Mouse (Mus musculus): ENCODE measurements at regions not wholly inside any gene's neighbourhood (a gene's known extent, or its start where the extent isn't known, plus 50 kb on each side); places are given as distances from the start of the nearest gene placed in this dataset.
A peak's percentile ranks its signal among the peaks of the same experiment; 100 is the strongest.

DNA sequence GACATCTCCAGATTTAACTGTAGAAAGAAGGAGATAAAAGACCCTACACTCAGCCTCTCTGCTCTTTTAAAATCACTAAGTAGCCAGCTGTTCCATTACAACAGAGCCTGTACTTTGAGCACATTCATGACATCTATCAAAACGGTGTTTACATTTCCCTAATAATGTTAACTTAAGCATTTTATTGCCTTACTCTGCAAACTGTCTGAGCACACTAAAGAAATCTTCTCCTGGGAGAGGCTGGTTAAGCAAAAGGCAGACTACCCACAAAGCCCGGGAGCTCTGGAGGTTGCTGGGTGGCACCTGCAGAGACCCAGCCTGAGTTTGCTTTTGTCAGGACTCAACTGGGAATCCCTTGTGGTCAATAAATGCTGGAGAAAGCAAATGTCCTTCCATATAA lies 567.5 kb upstream of the Negr1 start:
- no peak for DNase-seq

DNA sequence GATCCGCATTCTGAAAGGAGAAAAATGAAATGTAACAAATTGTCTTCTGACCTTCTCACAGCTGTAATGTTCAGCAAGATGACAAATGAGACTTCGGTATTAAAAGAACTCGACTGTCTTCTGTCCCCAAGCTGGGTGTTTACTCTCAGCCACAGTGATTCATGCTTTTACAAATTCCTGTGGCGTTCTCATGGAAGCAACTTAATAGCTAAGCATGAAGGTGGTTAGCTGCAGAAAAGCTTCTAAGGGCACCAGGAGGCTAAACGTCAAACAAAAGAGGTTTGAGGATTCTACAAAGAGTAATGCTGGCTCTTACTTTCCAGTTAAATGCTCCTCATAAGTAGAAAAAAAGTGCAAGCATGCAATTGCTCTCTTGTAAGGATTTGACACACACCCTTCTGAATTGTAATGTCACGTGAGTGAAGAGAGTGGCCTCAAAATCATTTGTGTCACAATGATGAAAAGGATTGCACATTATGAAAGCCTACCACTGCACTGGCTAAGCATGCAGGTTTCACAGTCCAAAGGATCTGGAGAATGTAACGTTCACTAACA lies 543.8 kb upstream of the Negr1 start:
- no peak for DNase-seq

DNA sequence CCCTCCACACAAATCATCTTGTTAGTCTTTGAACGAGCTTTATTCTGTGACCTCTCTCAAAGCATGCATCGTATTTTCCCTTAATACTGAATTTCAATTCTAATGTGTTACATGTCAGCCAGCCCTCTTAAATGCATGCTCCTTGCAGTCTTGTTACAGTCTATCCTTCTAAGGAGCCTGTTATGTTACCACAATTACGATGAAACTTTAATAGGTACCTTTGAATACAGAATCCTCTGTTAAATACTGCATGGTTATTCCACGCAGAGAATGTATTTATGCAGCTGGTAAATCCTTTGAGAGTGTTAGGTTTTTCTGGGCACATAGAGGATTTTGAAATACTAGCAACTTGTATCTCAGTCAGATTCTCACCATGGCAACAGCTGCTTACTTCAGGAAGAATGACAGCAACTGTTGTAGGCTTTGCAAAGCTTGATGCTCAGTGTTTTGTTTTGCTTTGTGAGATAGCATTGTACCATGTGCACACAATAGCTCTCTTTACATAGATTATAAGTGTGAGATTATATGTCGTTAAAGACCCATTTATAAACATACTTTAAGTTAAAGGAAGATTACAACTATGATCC lies 532.9 kb upstream of the Negr1 start:
- no peak for DNase-seq

DNA sequence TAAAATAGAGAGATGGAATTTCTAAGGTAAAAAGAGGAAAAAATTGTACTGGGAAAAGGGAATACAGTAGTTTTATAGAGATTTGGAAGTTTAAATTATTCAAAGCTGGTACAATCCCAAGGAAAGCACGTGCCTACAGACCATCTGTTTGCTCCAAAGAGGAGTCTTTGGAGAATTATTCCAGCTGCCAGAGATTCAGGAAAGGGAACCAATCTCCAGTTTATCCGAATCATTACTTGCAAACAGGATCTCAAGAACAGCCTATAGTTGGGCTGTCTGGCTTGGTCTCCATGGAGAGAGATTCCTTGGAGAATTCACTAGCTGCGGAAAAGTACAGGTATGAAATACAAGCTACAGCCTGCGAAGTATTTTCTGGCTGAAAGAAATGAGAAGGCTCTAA lies 491.3 kb upstream of the Negr1 start:
- DNase-seq: no peak

DNA sequence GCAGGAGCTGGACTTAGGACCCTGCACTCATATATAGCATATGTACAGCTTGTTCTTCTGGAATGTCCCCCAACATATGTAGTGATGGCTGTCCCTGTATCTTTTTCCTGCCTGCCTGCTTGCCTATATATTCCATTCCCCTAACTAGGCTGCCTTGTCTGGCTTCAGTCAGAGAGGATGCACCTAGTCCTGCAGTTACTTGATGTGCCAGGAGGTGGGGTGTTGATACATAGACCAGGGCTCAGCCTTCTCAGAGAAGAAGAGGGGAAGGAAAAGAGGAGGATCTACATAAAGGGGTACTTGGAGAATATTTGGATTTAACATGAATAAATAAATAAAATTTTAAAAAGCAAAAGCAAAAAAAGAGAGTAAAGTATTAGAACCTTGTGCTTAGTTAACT lies 479.3 kb upstream of the Negr1 start:
- no peak for DNase-seq

DNA sequence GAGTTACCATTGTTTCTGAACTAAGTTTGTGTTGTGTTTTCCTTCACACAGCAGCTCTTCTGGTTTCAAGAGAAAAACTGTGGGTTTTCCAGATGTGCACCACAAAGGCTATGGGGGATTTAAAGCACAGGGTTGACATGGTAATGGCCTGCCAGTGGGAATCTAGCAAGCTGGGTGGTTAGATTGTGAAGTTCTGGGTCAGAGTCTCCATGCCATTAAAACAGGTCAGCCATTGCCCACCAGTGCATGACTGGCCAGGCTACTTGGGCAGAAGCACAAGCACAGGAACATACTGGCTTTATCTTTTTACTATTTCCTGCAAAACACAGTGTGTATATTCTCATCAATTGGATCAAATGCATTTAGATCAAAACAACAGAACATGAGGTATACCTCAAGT lies 467.9 kb upstream of the Negr1 start:
- DNase-seq: no peak

DNA sequence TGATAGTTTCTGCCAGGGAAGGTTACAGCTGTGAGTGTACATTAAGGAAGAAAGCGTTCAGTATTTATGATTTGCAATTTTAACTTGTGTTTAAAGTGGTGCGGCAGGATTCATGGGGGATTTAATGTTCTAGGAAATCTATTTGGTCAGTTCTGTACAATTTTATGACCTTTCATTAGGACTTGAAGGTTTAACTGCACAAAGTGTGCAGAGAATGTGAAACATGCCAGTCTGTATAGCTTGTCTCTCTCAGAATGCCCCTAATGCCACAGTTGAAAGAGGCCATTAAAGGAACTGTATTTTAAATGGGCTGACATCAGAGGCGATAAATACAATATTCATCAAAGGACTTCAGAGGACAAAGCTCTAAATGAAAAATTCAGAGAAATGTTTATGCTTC lies 466.6 kb upstream of the Negr1 start:
- DNase-seq: no peak

DNA sequence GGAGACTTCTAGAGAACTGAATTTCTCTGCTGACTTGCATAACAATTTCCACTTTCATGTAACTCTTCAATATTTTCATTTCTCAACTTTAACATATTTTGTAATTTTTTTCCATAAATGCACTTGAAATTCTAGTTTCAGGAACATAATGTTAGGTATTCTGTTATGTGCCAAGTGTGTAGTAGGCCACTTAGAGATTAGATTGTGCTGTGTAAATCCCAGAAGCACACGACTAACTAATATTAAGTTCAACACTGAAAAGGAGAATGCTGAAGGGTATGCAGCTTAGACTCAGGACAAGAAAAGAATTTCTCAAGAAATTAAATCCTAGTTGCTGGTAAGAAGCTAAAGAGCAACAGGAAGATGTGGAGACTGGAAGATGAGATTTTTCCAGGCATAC lies 455.8 kb upstream of the Negr1 start:
- no peak for DNase-seq

DNA sequence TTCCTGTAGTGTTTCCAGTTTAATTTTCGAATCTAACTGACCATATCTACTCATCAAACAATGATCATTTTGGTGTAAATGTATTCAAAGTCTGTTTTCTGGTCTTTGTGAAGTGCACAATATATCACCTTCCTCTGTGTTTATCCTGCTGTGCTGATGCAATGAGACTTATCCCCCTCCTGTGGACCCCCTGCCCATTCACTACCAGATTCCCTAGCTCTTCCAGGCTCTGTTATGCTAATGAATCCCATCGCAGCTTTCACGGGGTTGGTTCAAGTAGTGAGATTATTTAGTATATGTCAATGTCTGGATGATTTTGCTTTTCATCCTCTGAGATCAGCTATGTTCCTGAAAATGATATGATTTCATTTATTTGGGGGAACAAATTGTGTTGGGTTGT lies 441.3 kb upstream of the Negr1 start:
- no peak for DNase-seq

DNA sequence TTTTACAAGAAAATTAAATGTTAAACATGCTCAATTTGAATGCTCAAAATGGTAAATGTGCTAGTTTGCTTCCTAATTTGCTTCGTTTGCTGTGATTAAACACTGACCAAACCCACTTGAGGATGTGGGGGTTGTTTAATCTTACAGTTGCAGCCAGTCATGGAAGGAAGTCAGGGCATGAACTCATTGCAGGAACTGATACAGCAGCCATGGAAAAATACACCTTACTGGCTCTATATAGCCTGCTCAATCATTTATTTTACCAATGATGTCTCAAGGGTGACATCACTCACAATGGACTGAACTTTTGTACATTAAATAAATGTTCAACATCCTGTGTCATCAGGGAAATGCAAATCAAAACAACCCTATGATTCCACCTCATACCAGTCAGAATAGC lies 430.0 kb upstream of the Negr1 start:
- DNase-seq: no peak

DNA sequence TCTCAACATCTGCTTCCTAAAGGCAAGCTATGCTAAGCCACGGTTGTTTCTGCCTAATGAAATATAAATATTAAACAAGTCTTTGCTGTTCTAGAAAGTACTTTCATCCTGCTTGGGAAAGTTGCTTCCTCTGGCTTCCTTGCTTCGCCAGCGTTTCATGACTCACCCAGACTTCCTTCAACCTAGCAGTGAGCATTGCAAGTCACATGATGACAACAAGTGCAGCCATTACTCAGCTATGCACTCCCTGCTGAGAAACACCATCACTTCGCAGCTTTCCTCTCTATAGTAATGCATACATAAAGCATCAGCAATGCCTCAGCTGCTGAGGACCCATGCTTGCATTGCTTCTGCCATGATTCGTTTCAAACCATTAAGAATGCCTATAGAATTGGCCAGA lies 420.2 kb upstream of the Negr1 start:
- no peak for DNase-seq

DNA sequence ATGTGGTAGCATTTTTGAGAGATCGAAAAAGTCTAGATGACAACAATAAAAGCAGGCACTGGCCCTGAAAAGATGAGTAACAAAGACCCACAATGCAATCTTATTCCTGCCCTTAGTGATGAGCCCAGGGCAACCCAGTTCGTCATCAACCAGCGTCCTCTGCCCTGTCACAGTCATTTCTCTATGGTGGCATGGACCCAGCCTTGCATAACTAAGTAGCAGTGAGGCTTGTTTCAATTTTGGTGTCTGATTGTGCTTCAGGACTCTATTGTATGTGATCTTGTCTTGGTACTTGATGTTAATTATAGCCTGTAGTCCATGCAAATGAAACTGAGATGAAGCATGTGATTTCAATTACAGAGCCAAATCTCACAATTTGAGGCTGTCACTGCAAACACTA lies 412.3 kb upstream of the Negr1 start:
- no peak for DNase-seq

DNA sequence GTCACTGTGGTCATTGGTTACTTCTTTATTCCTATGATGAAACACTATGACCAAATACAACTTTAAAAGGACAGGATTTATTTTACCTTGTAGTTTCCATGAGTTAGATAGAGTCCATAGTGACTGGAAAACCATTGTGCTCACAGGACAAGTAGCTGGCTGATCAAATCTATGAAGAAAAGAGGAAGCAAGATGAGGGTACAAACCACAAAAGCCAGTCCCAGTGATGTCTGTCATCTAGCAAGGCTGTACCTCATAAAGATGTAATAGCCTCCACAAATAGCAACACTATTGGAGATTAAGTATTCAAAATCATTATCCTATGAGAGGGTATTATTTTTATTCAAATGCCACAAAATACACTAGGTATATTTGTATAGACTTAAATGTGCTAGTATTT lies 391.5 kb upstream of the Negr1 start:
- no peak for DNase-seq

DNA sequence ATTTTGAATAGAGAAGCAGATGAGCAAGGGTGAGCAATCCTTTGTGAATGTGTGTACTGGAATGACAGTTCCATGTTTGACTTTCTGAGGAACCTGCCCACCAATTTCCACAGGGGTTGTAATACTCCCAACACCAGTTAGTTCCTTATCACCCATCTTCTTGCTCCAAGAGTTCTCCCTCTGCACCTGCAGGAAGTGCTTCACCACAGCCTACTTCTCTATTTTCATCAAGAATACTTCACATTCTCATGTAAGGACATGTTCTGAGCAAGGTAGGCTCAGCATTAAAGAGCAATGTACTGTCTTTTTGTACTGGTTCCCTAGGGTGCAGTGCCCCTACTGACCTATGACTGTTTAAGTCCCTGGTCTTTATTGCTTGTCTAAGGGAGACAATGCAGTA lies 362.9 kb upstream of the Negr1 start:
- no peak for DNase-seq

DNA sequence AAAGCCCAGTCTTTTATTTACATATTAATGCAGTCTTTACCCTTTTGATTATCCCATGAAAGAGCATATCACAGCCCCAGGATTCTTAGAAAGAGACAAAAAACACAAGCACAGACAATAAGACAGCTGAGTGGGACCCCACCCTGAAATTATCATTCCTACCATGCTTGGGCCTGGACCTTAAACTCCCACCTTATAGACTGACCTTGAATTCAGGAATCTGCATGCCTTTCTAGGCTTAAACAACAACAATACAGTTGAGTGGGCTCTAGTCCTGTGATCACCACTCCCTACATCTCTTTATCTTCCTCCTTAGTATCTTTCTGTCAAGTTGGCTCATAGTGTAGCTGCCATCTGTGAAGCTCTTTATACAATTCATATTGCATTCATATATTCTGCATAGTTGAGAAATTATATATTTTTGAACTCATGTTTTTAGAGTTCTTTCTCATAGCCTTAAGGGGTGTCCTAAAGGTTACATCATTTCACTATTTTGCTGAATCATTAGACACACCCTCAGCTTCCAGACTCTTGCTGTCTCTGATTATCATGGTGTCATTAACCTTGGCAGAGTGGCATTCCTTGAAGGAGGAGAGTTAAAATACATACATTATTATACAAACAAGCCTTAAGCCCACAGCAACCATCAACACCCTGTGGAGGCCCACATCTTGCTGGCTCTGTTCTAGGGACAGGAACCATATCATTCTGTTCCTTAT lies 361.7 kb upstream of the Negr1 start:
- no peak for DNase-seq

DNA sequence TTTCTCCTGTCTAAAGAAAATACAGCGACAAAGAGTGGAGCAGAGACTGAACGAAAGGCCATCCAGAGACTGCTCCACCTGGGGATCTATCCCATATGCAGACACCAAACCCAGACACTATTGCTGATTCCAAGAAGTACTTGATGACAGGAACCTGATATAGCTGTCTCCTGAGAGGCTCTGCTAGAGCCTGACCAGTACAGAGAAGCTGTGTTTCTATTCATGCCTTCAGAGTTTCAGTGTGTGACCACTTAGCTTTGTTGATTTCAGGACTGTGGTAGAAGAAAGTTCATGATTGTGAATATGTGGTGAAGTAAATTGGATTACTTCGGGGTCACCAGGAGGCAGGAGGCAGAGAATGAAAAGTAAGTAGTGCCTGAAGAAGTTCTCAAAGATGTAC lies 356.3 kb upstream of the Negr1 start:
- DNase-seq: no peak

DNA sequence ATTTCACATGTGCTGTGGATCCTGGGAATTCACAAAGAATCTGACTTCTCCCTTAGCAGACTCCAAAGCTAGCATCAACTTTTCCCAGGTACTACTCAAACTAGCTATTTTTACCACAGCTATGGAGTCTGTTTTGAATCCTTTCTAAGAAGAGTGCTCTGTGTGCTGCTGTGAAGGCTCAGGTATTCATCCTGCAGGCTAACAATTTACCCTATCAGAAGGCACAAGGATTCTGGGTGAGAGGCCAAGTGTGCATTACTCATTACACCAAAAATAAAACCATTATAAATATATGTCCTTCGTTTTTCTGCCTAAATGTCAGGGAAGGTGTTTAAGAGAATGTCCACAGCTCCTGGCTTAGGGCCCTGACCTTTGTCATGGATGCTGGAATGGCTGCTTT lies 353.2 kb upstream of the Negr1 start:
- no peak for DNase-seq

DNA sequence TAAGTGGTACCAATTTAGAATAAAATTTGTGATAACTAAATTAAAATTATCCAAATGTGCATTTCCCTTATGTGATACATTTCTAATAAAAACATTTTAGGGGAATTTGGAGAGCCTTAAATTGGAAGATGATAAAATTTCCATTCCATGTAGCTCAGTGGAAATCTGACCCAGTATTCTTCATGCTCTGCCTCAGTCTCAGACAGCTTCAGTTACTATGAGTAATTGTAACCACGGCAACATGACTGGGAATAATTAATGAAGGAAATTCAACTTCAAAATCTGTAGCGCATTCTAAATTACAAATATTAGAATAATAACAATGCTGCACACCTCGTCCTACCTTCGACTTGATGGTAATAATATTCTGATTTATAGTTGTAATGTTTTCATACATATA lies 350.8 kb upstream of the Negr1 start:
- DNase-seq: no peak

DNA sequence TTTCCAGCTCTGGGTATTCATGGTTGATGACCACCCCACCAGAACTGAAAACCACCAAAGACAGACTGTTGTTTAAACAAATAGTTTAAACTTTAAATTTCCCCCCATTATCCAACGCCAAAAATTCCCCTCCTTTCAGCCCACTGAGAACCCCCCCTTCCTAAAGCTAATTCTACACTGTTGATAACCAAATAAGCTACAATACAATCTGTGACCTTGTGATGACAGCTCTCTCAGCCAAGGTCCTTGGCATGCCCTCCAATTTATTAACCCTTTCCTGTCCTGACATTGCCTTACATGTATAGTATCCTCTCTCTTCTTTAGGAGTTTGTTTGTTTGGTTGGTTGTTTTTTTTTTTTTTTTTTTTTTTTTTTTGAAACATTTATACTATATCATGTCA lies 346.8 kb upstream of the Negr1 start:
- DNase-seq: no peak

DNA sequence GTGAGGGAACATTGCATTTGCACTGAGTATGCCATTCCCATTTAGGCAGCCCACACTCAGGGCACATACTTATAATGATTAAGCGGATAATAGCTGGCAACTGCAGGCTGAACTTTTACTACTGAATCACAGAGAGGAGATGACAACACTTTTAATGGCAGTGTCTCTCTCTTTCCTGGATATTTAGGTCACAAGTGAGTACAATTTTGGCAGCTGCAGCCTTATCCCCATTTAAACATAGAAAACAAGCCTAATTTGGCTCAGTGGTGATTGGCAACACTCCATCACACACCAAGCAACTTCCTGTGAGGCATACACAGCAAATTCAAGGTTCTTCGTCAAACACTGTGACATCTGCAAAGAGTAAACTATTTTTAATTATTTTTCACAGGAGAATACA lies 329.5 kb upstream of the Negr1 start:
- DNase-seq: peak; percentile 10

DNA sequence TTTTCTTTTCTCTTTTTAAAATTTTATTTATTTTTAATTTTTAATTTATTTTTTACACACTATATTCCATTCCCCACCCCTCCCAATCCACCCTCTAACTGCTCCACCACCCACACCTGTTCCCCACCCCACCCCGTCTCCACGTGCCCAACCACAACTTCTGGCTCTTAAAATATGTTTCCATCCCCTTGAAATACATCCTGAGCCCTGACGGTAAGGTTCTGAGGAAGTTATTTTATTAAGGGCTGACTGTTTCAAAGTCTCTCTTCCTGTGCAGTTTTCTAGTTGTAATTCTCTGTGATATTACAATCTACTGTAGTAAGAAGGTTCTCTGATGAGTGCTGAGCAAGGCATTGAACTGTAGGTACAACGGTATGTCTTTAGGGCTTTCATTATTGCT lies 325.6 kb upstream of the Negr1 start:
- no peak for DNase-seq

DNA sequence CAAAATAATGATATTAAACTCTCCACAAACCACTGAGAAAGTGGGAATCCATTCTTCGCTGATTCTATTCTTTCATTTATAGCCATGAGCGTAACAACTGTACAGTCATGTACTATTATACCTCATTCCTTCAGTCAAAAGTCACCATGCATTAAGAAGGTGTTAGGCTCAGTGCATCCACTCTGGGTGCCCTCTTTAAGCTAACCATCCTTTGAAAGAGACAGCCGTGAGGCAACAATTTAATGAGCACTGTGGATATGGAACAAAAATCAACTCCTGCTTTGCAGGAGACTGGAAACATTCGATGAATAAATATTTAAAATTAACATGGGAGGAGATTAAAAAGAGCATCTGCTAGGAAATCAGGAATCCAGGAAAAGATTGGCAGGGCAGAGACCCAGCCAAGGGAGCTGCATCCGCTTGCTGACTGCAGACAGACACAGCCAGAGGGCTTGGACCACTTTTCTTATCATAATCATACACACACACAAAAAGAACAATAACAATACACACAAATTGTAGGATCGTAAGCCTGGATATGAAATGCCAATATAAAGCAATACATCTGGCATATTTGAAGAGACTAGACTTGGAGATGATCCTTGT lies 309.2 kb upstream of the Negr1 start:
- no peak for DNase-seq

DNA sequence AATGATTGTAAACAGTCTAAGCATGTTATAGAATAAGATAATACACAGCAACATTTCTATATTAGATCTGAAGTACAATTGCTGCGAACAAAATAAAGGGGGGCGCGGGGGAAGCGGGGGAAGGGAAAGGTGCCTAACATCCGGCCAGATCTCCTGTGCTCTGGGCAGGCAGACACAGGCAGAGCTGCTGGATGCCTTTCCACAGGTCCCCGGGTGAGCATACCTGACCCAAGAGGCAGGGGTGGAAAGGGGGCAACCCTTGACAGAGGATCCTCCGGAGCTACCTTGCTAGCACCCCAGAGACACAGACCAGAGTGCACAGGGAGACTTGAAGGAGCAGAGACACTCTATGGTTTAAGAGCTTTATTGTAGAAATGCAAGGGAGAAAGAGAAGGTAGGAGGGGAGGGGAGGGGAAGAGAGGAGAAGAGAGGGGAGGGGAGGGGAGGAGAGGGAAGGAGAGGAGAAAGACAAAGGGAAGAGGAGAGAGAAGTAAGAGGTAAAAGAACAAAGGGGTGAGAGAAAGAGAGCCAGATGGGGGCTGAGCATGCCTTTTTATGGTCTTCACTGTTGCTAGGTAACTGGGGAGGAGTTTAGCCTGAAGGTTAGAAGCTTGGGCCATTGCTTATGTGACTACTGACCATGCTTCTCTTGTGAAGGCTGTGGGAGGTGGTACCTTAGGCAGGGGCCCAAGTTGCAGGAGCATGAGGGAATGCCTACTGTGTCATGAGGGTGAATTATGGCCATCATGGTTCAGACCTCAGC lies 308.2 kb upstream of the Negr1 start:
- no peak for DNase-seq

DNA sequence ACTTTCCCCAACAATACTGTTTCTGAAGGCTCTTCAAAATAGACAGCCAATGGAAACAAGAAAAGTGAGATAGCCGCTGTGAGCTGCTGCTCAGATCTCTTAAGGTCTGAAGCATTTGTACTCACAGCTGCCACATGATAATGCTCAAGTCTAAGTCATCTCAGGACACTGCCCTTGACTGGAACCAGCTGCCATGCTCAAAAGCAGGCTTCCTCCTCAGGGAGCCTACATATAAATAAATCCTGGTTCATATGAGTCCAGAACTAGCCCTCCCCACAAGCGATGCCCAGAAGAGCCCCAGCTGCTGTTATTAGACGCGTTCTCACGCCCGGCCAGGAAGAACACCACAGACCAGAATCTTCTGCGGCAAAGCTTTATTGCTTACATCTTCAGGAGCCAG lies 304.9 kb upstream of the Negr1 start:
- DNase-seq: no peak

Measured in cerebellum, adult 8-10 months (tissue).